Mouse (Mus musculus) lung, adult 18-20 months (tissue): Measurements from ENCODE around the gene Fcrls.
A peak's percentile ranks its signal among the peaks of the same experiment; 100 is the strongest.

Experiments used
- DNase-seq, 2 experiments: peaks; one replicate each; pipeline ENCODE4 v3.0.0; 2022; ENCODE audit warnings: mixed read lengths in 2 of 2

The Fcrls gene

GRCm38 (mm10) chr3:87263436-87263835 is at the start of gene Fcrls:
TSS of gene Fcrls (minus strand) at chr3:87263738.
- DNase-seq: no peak

GRCm38 (mm10) chr3:87309922-87310321 is 46.4 kb upstream of the Fcrls start:
- DNase-seq: no peak

GRCm38 (mm10) chr3:87299901-87300300 is 36.4 kb upstream of the Fcrls start:
- DNase-seq: no peak

DNA sequence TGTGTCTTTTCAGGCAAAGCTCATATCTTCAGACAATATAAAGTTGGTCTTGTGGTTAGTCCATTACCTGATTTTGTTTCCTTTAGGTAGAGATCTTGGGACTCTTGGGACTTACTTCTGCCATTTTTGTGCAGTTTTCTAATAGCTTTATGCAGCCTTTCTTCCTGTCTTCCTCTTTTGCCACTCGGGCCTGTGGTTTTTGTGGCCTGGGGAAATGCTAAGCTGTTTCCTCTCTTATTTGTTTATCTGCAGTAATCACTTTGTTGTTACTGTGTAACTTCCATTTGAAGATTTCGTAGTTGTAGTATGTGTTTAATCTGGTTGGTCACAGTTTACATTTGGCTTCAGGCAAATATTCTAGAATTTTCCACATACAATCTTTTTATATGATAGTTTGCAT is 10.8 kb upstream of the Fcrls start:
- DNase-seq: peak in 1 of 2 experiments; percentile 5

DNA sequence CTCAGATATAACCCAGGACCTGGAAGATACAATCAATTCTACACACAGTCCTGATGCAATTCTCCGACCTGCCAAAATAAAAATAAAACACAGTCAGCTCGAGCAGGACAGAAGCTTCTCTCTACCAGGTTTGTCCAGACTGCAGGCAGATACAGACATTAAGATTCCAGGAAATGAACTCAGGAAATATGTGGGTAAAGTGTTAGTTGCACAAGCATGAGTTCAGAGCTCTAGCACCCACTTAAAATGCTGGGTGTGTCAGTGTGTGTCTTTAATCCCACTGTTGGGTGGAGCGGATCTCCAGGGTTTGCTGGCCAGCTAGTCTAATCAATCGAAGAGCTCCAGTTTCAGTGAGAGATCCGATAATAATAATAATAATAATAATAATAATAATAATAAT is 3.0 kb upstream of the Fcrls start:
- peak in 1 of 2 experiments; percentile 7 for DNase-seq

DNA sequence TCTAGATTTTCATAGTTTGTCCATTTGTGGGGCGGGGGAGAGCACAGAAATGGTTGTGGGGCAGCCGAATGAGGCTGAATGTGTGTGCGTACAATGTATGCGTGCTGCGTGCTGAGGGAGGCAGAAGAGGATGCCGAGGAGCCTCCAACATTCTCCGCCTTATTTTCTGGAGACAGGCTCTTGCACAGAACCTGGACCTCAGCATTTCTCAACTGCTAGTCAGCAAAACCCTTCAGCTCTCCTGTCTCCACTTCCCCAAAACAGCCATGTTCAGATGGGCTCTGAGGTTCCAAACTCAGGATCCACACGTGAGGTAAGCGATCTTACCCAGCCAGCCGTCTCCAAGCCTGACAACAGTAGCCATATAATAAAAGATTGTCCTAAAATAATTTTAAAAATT is 8.3 kb downstream of the Fcrls start:
- no peak for DNase-seq

- no peak for DNase-seq
Measured at GRCm38 (mm10) chr3:87249571-87249970, 14.0 kb downstream of the Fcrls start.

GRCm38 (mm10) chr3:87247292-87247691 is 16.2 kb downstream of the Fcrls start:
- DNase-seq: no peak

GRCm38 (mm10) chr3:87243654-87244053 is 19.9 kb downstream of the Fcrls start:
- peak; percentile 10 to 29 for DNase-seq

- no peak for DNase-seq
Measured at GRCm38 (mm10) chr3:87240909-87241308, 22.6 kb downstream of the Fcrls start.

DNA sequence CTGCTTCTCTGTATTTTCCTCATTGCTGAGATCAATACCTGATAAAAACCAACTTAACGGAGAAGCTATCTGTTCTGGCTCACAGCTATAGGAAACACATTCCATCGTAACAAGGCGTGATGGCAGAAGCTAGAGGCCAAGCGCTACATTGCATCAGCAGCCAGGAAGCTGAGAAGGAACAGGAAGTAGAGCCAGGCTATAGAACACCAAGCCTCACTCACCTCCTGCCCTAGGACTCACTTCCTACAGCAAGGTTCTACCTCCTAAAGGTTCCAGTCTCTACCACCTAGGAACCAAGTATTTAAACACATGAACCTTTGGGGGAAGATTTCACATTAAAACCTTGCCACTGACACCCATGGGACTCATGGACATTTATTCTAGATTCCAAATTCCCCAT is 39.9 kb downstream of the Fcrls start:
- no peak for DNase-seq

- no peak for DNase-seq
Measured at GRCm38 (mm10) chr3:87222346-87222745, 41.2 kb downstream of the Fcrls start.

DNA sequence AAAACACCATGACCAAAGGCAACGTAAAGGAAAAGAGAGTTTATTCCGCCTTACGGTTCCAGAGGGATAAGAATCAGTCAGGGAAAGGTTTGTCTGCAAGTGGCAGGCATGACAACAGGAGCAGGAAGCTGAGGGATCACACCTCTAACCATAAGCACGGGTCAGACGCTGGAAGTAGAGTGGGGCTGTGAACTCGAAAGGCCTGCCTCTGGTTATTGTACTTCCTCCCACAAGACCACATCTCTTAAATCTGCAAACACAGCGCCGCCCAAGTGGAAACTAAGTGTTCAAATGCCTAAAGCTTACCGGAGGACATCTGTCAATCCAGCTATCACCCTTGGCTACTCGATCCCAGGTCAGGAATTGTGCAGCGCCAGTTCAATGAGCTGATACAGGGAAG is 48.4 kb downstream of the Fcrls start:
- DNase-seq: no peak

DNA sequence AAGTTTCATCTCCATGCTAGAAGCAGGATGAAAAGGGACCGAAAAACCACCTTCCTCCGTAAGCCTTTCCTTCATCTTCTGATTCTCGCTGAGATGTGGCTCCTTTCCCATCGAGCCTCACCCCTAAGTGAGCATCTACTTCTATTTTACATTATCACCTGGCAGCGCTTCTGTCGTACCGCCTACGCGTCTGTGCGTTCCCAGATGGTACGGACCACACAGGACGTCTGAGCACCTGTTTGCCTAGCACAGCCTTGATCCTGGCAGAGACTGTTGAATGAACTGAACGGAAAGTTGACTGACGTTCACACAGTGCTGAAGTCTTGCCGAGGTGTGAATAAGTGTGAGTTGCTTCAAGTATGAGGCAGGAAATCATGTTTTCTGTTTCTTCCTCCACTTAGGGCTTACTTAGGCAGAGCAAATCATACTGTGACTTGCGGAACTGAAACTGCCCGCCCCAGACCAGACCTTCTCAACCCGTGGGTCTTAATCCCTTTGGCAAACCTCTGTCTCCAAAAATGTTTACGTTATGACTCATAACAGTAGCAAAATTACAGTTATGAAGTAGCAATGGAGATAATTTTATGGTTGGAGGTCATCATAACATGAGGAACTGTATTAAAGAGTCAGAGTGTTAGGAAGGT is 49.2 kb downstream of the Fcrls start:
- DNase-seq: no peak

DNA sequence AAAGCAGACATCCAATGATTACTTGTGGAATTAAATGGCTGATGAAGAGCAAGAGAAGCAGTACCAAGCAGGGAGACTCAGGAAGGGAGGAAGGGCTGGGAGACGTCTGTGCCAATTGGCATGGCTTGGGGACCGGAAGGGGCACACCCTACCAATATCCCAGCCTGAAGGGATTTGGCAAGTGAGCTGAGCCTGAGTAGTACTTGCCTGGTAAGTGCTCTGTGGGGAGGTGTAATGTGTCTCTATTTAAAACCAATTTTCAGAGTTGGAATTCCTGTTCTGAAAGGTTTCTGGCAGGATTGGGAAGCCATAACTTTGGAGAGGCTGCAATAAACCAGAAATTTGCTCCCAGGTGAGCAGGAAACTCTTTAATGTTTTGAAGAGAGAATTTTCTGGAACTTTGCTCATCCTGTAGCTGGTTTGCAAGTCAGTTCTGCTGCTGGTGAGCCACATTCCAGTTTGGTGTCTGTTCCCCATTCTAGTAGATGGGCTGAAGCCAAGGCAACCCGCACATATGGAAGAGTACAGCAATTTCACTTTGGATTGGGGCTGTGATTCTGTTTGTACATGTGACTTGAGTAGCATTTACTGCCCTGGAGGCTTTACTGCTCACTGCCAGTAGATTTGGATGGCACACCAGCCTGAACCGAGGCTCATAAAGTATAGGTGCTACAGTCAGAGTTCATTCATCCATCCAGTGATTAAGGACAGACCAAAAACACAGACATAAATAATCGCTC is 57.0 kb downstream of the Fcrls start:
- peak in 1 of 2 experiments; percentile 6 for DNase-seq
